Mouse (Mus musculus) embryo, embryonic 11 days (tissue): ENCODE data around the gene Slc16a4.
"Not testable (repeated sequence)": the region's sequence is repeated elsewhere in the genome, so short reads cannot be mapped to it uniquely, and the experiment has no call there.

ENCODE experiments used
- DNase-seq: peaks from one replicate; pipeline ENCODE4 v3.0.0-alpha.2; 2015

Slc16a4 gene

DNA sequence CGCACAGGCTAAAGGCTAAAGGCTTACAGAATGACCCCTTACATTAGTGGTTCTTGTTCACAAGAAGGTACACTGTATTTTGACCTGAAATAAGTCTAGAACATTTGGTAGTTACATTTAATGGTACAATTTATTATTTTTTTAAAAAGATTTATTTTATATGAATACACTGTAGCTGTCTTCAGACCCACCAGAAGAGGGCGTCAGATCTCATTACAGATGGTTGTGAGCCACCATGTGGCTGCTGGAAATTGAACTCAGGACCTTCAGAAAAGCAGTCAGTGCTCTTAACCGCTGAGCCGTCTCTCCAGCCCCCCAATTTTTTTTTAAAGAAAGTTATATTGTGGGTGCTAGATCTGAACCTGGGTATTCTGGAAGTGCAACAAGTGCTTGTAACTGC, 5.9 kb downstream of the Slc16a4 start:
- not testable (repeated sequence) for DNase-seq

DNA sequence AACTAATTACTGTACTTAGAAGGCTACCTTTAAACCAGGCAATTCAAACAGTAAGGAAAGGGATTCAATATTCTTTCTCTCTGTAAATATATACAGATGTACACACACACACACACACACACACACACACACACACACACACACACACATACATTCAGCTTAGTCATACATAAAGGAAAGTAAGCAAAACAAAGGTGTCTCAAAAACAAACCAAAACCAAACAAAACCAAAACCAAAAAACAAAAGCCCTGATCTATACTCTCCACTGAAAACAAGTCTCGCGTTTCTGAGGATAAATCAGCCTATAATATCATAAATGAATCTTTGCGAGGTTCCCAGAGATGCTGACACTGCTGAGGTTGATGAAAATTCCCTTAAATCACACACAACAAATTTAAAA, 26.3 kb downstream of the Slc16a4 start:
- no peak for DNase-seq

- no peak for DNase-seq
These were observed 30.1 kb downstream of the Slc16a4 start for GRCm38 (mm10) chr3:107321141-107321540.

DNA sequence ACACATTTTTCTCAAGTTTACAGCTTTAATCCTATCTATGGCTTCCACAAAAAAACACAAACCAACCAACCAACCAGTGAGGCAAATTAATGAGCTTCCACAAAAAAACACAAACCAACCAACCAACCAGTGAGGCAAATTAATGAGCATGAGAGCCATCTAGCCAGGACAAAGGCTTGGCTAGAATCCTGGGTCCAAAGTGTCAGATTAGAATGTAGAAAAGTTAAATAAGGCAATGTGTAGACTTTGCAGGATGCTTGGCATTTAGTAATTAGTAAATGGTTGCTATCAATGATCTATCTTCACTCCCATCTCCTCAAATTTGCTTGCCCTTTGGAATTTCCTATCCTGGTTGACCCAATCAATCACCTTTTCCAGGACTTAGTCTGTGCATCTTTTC, 30.7 kb downstream of the Slc16a4 start:
- no peak for DNase-seq

DNA sequence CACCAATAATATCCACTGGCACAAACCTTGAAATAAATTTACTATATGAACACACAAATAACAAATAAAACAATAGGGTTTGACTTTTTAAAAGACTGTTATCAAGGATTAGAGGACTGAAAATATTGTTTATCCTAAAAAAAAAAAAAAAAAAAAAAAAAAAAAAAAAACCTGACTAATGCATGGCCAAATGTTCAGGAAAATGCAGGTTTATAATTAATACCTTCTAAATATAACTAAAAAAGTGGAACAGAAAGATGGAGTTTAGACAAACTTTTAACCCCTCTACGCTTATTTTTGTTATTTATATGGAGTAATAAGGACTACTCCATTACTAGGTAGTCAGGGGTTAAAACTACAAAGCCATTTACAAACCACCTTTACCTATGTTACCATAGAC, 35.4 kb downstream of the Slc16a4 start:
- DNase-seq, result no peak

GRCm38 (mm10) chr3:107330503-107331424, 39.7 kb downstream of the Slc16a4 start:
- no peak for DNase-seq

- no peak for DNase-seq
These were observed 40.7 kb downstream of the Slc16a4 start for GRCm38 (mm10) chr3:107331746-107332126.

GRCm38 (mm10) chr3:107332127-107332959, 41.3 kb downstream of the Slc16a4 start:
- DNase-seq, result peak; percentile 69

GRCm38 (mm10) chr3:107332960-107333380, 41.9 kb downstream of the Slc16a4 start:
- peak; percentile 100 for DNase-seq

- peak; percentile 98 for DNase-seq
These were observed 42.6 kb downstream of the Slc16a4 start, which contains the start of gene Rbm15 for GRCm38 (mm10) chr3:107333381-107334201. Gene Rbm15, minus strand, starts transcription at chr3:107333673.

- DNase-seq, result no peak
These were observed 43.3 kb downstream of the Slc16a4 start for GRCm38 (mm10) chr3:107334202-107334934.

DNA sequence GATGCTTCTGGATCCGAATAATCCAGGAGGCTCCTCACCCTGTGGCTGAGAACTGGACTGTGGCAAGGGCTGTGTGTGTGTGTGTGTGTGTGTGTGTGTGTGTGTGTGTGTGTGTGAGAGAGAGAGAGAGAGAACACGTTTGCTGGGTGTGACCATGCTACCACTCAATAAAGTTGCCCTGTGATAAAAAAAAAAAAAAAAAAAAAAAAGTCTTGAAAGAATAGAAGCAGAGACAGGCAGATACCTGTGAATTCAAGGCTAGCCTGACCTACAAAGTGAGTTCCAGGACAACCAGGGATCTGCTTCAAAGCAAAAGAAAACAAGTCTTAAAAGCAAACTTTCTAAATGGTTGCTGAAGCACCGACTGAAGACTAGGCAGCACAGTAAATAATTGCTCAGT, 52.9 kb downstream of the Slc16a4 start:
- DNase-seq, result no peak

DNA sequence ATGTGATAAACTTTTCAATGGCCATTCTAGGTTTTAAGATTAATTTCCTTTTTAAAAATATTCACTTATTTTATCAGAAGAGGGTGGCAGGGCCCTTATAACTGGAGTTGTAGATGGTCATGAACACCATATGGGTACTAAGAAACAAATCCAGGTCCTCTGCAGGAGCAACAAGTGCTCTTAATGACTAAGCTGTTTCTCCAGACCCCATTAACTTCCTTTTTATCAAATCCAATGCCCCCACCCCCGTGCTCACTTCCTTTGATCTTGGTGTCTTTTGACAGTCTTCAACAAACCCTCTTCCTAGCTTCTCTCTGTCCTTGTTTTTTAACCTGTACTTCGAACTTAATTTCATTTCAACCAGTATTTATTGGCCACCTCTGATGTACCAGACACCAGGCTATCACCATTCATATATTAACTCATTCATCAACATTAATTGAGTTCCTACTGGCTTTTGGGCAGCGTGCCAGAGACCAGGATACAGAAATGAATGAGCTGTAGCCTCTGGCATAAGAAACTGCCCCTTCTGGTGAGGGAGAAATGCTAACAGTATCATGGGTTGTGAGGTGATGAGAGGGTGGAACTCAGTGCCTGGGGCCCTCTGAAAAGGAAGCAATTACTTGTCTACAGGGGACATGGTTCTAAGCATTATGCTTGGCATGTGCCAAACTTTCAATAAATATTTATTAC, 54.1 kb downstream of the Slc16a4 start:
- DNase-seq, result no peak

DNA sequence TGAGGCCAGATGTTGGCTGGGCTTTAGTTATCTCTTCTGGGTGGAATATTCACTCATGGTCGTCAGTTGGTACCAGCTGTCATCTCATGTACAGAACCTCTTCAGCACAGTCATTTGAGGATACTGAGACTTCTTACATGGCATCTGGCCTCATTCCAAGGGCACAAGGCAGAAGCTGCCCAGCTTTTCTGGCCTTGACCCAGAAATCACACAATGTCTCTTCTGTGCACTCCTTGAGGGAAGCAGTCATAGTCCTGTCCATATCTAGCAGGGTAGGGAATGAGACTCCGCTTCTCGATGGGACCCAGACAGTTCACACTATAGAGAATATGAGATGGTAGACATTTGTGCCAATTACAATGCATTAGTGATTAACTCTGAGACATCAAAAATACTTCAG, 58.0 kb downstream of the Slc16a4 start:
- no peak for DNase-seq

- no peak for DNase-seq
These were observed 60.7 kb downstream of the Slc16a4 start for GRCm38 (mm10) chr3:107351706-107352105.

DNA sequence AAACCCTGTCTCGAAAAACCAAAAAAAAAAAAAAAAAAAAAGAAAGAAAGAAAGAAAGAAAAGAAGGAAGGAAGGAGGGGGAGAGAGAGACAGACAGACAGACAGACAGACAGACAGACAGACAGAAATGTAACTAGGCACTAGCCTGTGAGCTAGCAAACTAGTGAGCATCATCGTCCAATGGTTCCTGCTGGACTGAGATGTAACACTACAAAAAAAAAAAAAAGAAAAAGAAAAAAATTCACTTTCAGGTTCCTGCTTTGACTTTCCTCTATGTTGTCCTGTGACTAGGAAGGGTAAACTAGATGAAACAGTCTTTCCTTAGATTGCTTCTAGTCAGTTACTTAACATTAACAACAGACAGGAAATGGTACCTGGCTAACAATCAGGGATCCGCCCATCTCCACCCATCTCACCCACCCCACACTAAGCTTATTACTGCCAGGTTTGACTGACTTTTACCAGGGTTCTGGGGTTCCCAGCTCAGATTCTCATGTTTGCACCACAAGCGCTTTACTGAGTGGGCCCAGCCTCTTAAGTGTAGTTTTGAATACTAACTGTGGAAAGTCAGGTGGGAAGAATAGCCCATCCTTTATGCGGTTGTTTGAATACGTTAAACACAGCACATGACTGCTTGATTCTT, 64.7 kb downstream of the Slc16a4 start:
- no peak for DNase-seq

GRCm38 (mm10) chr3:107356964-107357441, 66.0 kb downstream of the Slc16a4 start:
- peak; percentile 86 for DNase-seq

DNA sequence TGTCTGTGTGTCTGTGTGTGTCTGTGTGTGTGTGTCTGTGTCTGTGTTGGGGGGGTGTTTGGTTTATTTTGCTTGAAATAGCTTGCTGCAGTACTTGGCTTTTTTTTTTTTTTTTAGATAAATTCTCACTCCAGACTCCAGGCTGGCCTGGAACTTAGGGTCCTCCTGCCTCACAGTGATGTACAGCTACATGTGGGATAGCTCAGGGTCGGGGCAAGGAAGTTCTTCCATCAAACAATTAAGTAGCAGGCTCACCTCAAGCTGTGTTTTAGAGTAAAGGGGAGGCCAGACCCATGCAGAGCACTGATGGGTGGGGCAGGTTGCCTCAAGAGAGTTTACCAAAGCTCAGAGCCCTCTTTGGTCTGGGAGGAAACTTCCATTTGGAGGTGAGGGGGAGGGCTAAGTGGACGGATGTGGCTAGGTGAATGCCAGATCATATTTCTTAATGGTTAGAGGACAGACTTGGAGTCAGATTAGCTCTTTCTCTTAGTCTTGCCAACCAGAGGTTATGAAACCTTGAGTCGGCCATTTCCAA, 66.7 kb downstream of the Slc16a4 start:
- DNase-seq, result no peak

DNA sequence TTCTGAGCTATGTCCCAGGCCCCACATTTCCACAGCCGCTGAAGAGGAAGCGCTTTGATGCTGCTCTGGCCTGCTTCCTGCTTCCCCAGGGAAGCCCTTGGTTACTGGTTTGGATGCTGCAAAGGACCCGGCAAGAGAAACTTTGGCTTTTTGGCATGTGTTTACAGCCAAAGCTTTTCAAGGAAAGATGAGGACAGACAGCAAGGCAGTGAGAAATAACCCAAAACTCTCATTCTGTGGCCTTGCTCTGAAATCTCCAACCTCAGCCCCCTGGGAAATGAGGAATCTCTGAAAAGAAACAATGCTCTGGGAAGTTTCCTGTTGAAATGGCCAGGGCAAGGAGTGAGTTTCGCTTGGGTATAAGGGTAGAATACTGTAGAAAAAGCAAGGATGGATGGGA, 69.3 kb downstream of the Slc16a4 start:
- DNase-seq, result no peak
